Mouse (Mus musculus): ENCODE measurements around the gene Izumo3. TPM values are rescaled to one million over a fixed set of nuclear protein-coding genes. Genes with fewer than 3 reads are reported as not detected.
A peak's percentile ranks its signal among the peaks of the same experiment; 100 is the strongest.
"Not testable (repeated sequence)": the region's sequence is repeated elsewhere in the genome, so short reads cannot be mapped to it uniquely, and the experiment has no call there.

Izumo3 gene
- polyA plus RNA-seq (2015; fragmentation: Nextera tagmentation; extraction: Ambion mirVana): not detected in 2 replicates

DNA sequence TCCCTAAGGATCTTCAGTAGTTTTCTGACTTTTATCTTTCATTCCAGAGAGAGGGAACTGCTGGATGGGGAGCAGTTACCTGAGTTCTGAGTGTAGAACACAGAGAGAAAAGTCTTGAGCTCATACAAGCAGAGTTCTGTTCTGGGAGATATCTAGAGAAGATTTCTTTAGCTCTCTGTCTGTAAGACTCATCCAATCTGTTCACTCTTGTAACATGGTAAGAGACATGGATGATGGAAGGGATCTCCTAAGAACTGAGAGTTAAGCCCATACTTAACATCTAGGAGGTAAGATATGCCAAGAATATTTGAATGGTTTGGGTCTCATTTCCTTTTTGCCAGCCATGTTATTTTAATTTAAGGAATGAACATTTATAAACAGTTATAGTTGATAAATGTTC lies at the start of gene Izumo3:
Izumo3 (minus strand) TSS at position 101 of the 400 bp plus-strand sequence.
- no peak for ATAC-seq
- Histone ChIP-seq H3K4me3 (replicated peaks) (no peak within 1 kb of the TSS), H3K4me2 (replicated peaks) (no peak within 1 kb of the TSS), H3K4me1 (replicated peaks) (no peaks in the 10 kb centered on the region), H3K36me3 (no peaks in the 10 kb centered on the region), H3K9ac (replicated peaks) (no peak within 1 kb of the TSS), H3K9me3 (no peaks in the 10 kb centered on the region), H3K27ac (no peak within 1 kb of the TSS), H3K27me3 (no peaks in the 10 kb centered on the region)

DNA sequence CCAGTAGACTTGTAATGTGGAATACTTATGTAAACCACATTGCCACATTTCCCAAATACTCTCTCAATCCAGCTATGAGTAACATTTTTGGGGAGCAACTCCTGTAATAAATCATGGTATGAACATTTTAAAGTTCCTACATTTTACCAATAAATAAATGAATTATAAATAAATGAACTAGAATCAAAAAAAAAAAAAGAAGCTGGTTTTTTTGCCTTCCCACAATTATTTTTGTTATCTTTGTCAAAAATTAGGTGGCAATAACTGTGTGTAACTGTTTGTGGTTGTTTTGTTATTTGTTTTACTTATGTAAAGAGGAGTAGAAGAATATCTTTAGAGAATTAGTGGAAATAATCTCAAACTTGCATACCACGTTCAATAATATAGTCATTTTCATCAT lies 44.6 kb upstream of the Izumo3 start, which contains the start of gene Gm12666:
Gm12666 (minus strand) TSS at position 101 of the 400 bp plus-strand sequence.
- ATAC-seq; H3K9me3 ChIP-seq; H3K27me3 ChIP-seq; H3K4me1 ChIP-seq (replicated peaks); H3K9ac ChIP-seq (replicated peaks); H3K36me3 ChIP-seq; H3K4me2 ChIP-seq (replicated peaks); H3K27ac ChIP-seq; H3K4me3 ChIP-seq (replicated peaks): not testable (repeated sequence)
- 93% methylated on average over 1 of the region's 1 CpGs for WGBS

DNA sequence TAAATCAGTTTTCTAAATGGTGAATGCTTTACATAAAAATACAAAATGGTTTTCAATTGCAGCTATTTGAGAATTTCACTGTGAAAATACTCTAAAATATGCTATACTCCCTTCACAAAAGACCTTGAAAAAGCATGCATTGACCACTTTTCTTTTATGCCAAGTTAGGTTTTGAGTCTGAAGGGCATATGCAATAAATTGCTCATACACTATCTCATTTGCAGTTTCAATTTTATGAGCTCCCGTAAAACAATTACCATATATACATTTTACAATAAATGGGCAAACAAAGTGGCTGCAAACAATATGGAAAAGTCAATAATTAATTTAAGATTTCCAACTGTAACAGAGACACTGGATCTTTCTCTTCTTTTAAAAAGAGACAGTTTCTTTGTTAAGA lies 5.6 kb upstream of the Izumo3 start:
- ATAC-seq: no peak
- Histone ChIP-seq H3K4me1 (replicated peaks) (no peaks in the 10 kb centered on the region), H3K4me2 (replicated peaks) (no peak overlapping the region), H3K36me3 (no peaks in the 10 kb centered on the region), H3K4me3 (replicated peaks) (no peak overlapping the region), H3K27ac (no peak overlapping the region), H3K9me3 (no peaks in the 10 kb centered on the region), H3K9ac (replicated peaks) (no peak overlapping the region), H3K27me3 (no peaks in the 10 kb centered on the region)
- WGBS: 81% methylated on average over 1 of the region's 1 CpGs

DNA sequence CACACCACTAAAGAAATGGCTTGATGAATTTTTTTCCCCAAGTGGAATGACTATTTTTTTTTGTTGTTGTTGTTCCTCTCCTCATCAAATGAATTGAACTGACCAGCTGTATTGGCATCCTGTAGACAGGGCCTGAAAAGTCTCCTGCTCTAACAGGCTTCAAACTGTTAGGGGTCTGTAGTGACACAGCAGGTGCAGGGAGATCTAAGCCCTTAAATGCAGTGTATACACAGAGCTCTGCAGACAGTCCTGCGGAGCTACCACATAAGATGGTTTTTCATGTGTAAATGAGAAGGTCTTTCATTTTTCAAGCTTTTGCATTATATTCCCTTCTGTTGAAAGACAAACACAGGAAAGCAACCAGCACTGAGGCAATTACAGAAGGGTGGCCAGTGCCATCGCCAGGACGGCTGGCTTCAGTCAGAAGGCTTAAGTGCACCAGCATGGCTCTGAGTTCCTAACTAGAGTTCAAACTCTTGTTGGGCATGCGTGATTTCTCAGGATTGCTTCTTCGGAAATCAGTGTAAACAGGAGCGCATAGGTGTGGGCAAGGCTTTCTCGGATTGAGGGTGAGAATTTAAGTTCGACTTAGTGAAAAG lies 35.5 kb downstream of the Izumo3 start:
- Histone ChIP-seq H3K36me3 (no peaks in the 10 kb centered on the region), H3K4me1 (replicated peaks) (peaks cover 6% of the 10 kb centered on the region), H3K27ac (no peak overlapping the region), H3K4me3 (replicated peaks) (no peak overlapping the region), H3K9me3 (no peaks in the 10 kb centered on the region), H3K4me2 (replicated peaks) (peak overlapping the region; percentile 2; the same call in 1 of the 2 replicates), H3K9ac (replicated peaks) (no peak overlapping the region), H3K27me3 (peaks cover 4% of the 10 kb centered on the region)
- WGBS: 18% methylated on average over 8 of the region's 8 CpGs
- ATAC-seq: peak; percentile 98

DNA sequence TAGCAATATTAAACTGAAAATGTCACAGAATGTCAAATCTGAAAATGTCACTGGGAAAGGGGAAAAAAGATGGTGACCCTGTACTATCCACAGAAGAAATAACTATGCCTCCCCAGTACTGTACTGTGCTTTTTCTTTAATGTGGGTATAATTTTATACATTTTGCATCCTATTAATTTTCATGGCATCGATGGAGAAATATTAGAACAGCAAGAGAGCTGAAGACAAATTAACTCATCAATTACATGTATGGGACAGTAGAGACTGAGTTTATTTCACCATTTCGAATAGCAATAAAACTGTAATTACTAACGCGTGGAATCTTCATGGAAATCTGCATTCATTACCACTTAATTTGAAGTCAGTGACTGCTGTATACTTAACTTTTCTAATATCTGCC lies 49.6 kb downstream of the Izumo3 start:
- H3K9me3 ChIP-seq: no peaks in the 10 kb centered on the region
- no peak overlapping the region for H3K27ac ChIP-seq
- no peaks in the 10 kb centered on the region for H3K27me3 ChIP-seq
- no peak overlapping the region for H3K4me3 ChIP-seq (replicated peaks)
- ATAC-seq: no peak
- 87% methylated on average over 4 of the region's 4 CpGs for WGBS
- no peaks in the 10 kb centered on the region for H3K4me1 ChIP-seq (replicated peaks)
- H3K4me2 ChIP-seq (replicated peaks): no peak overlapping the region
- no peaks in the 10 kb centered on the region for H3K36me3 ChIP-seq
- H3K9ac ChIP-seq (replicated peaks): no peak overlapping the region

DNA sequence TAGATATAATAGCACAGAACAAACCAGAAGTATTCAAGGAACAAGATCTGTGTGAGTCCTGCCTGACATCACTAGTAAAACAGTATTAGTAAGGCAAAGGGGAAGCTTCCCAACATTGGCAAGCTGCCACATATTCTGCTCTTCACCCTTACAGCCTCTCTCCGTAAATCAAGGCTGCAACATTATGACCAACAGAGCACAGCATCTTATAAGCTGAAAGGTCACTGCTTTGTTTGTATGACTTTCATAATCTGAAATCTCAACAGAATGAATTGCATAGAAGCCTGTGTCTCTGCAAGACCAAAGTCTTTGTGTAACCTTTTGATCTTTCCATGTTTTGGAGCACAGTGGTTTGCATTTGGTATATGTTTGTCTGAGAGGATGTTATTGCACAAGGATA lies 51.1 kb downstream of the Izumo3 start:
- no peak overlapping the region for H3K27ac ChIP-seq
- H3K36me3 ChIP-seq: no peaks in the 10 kb centered on the region
- no peak overlapping the region for H3K4me3 ChIP-seq (replicated peaks)
- 62% methylated on average over 1 of the region's 1 CpGs for WGBS
- H3K9ac ChIP-seq (replicated peaks): no peak overlapping the region
- no peaks in the 10 kb centered on the region for H3K27me3 ChIP-seq
- H3K4me1 ChIP-seq (replicated peaks): no peaks in the 10 kb centered on the region
- H3K9me3 ChIP-seq: no peaks in the 10 kb centered on the region
- no peak for ATAC-seq
- no peak overlapping the region for H3K4me2 ChIP-seq (replicated peaks)

Other genes starting within 250 kb of the Izumo3 start
- not detected in 2 replicates for gene Gm12666, start 44.5 kb upstream of the Izumo3 start, polyA plus RNA-seq (2015; fragmentation: Nextera tagmentation; extraction: Ambion mirVana)